In genomic region chr6:98949703-98950191, GRCm38 (mm10) we compare ENCODE assay signal across 8 mouse cellular contexts.
A peak's percentile ranks its signal among the peaks of the same experiment; 100 is the strongest.
DNase-seq lines count a peak whose midpoint lies in the region; ATAC-seq and TF ChIP-seq lines count a peak whose summit lies in the region.

No protein-coding gene starts in this region.

- TF ChIP-seq POLR2A in cortical plate, adult 2 months (IDR thresholded peaks at IDR 0.05; ENCODE audit: extremely low read depth, insufficient read depth, low read length): no peak

- ATAC-seq in Patski: peak; percentile 96
- no peak for ATAC-seq in hindbrain, embryonic 11.5 days (ENCODE audit: low FRiP score)
- ATAC-seq in limb, embryonic 12.5 days (ENCODE audit: insufficient number of reproducible peaks, insufficient read depth, low FRiP score, low TSS enrichment, low read depth): no peak

- in situ Hi-C loops in Patski (cut with MboI; ENCODE audit: low pct_unique_long_range_greater_than_20kb): loop anchor here (10.0 kb wide), 1 partner anchor 425 kb away; no protein-coding TSS in a partner anchor

- no peaks in the 10 kb centered on the region for H3K9me3 ChIP-seq in hindbrain, embryonic 11.5 days (ENCODE audit: control insufficient read depth, low read length)
- no peaks in the 10 kb centered on the region for H3K9me3 ChIP-seq in limb, embryonic 12.5 days

- TF ChIP-seq CTCF in Patski (IDR thresholded peaks at IDR 0.05): no peak
- TF ChIP-seq CTCF in cortical plate, adult 2 months (IDR thresholded peaks at IDR 0.05; ENCODE audit: extremely low read depth, insufficient read depth, low read length): no peak

- no peaks in the 10 kb centered on the region for H3K36me3 ChIP-seq in hindbrain, embryonic 11.5 days (ENCODE audit: control insufficient read depth, insufficient read depth, low read length)
- H3K36me3 ChIP-seq in limb, embryonic 12.5 days: peaks cover 20% of the 10 kb centered on the region; the same call in 1 of the 2 replicates

- 19% methylated on average over 6 of the region's 6 CpGs for WGBS in hindbrain, embryonic 11.5 days
- 32% methylated on average over 6 of the region's 6 CpGs for WGBS in limb, embryonic 12.5 days

- peaks cover 6% of the 10 kb centered on the region for H3K4me1 ChIP-seq in cortical plate, adult 2 months (ENCODE audit: control insufficient read depth, insufficient read depth, low read length)
- H3K4me1 ChIP-seq in hindbrain, embryonic 11.5 days (replicated peaks; ENCODE audit: control insufficient read depth, insufficient read depth, low read length): 0 out of 2 replicates have a peak, but pooled peaks cover 2% of the 10 kb centered on the region
- peaks cover 33% of the 10 kb centered on the region for H3K4me1 ChIP-seq in limb, embryonic 12.5 days (replicated peaks)

- DNase-seq in Patski (ENCODE audit: low read depth, low spot score): no peak
- peak; percentile 20 for DNase-seq in hindbrain, embryonic 11.5 days (ENCODE audit: low spot score)
- DNase-seq in ovary, adult 18-20 months (ENCODE audit: low spot score): peak; percentile 52
- DNase-seq in frontal cortex, postnatal 10 days (ENCODE audit: low spot score in 2 of 2): no peak
- DNase-seq in c-Kit-positive CD71-positive TER-119-positive erythroid progenitor cells, embryonic 14.5 days (ENCODE audit: low spot score): no peak
- no peak for DNase-seq in frontal cortex, postnatal 25 days (ENCODE audit: low spot score in 2 of 2)

- no peak overlapping the region for H3K9ac ChIP-seq in hindbrain, embryonic 11.5 days (ENCODE audit: low read depth, low read length)
- no peak overlapping the region; the same call in 1 of the 2 replicates for H3K9ac ChIP-seq in limb, embryonic 12.5 days (replicated peaks)

- peak overlapping the region; percentile 70 for H3K27ac ChIP-seq in cortical plate, adult 2 months (ENCODE audit: insufficient read depth, low read length)
- H3K27ac ChIP-seq in hindbrain, embryonic 11.5 days (ENCODE audit: low read depth, low read length): no peak overlapping the region; the same call in 1 of the 2 replicates
- peak overlapping the region; percentile 80 for H3K27ac ChIP-seq in limb, embryonic 12.5 days

- H3K4me2 ChIP-seq in hindbrain, embryonic 11.5 days (replicated peaks; ENCODE audit: low read depth, low read length): no peak overlapping the region
- no peak overlapping the region for H3K4me2 ChIP-seq in limb, embryonic 12.5 days

- no peak overlapping the region for H3K4me3 ChIP-seq in cortical plate, adult 2 months (ENCODE audit: insufficient read depth, low read length)
- H3K4me3 ChIP-seq in hindbrain, embryonic 11.5 days (ENCODE audit: low read depth, low read length): no peak overlapping the region
- H3K4me3 ChIP-seq in limb, embryonic 12.5 days (replicated peaks): no peak overlapping the region

- H3K27me3 ChIP-seq in Patski: no peaks in the 10 kb centered on the region
- no peaks in the 10 kb centered on the region for H3K27me3 ChIP-seq in hindbrain, embryonic 11.5 days (ENCODE audit: control insufficient read depth, insufficient read depth, low read length)
- H3K27me3 ChIP-seq in limb, embryonic 12.5 days: no peaks in the 10 kb centered on the region

- CTCF ChIA-PET in Patski (lab: Charles Lee): no interaction called here

- POLR2A ChIA-PET in Patski (lab: Charles Lee): interaction anchor here (0.6 kb wide), 1 partner anchor 15 kb away, joined by 4 read pairs; no protein-coding TSS in a partner anchor

Comparison
In these comparisons a context has a peak if more than half of its experiments do, and no peak if none do; other contexts are left out.
1. DNase-seq: peak in hindbrain, embryonic 11.5 days (single experiment) and ovary, adult 18-20 months (single experiment); none in Patski (single experiment), frontal cortex, postnatal 10 days (0 of 2), c-Kit-positive CD71-positive TER-119-positive erythroid progenitor cells, embryonic 14.5 days (single experiment) and frontal cortex, postnatal 25 days (0 of 2).